Mouse (Mus musculus) kidney, adult 11 months (tissue): Measurements from ENCODE around the gene Chrna10.

Experiments
- DNase-seq: peaks from one replicate; pipeline ENCODE4 v3.0.0; 2022

Chrna10 gene

DNA sequence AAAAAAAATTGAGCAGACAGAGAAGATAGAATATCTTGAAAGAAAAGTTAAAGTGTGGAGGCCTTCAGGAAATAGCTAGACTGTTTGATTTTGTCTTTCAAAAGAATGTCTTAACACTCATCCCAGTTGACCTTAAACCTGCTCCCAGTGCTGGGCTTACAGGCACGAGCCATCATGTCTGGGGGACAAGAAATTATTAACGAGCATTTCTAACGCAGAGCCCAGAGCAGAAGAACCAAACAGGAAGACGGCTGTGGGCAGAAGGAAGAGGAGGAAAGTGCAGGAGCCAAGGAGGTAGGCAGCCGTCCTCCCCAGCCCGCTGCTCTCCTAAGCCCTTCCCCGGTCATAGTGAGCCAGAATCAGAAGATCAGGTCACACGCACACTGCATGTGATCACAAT lies 36.3 kb downstream of the Chrna10 start:
- peak; percentile 33 for DNase-seq

DNA sequence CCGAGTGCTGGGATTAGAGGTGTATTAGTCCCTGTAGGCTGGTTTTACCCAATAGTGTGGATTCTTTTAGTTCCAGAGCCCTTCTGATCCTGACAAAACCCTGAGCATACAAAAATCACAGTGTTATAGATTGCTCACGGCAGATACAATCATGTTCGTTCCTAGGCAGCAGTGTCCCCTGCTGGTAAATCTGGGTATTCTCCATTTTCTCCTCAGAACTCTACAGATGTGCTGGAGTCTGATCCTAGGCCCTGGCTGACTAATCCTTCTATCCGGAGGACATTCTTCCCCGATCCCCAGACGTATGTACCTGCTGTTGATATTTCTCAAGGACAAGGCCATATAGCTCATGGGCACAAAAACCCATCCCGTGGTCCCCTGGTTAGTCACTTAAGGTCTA lies 38.1 kb downstream of the Chrna10 start:
- DNase-seq, result peak; percentile 17

DNA sequence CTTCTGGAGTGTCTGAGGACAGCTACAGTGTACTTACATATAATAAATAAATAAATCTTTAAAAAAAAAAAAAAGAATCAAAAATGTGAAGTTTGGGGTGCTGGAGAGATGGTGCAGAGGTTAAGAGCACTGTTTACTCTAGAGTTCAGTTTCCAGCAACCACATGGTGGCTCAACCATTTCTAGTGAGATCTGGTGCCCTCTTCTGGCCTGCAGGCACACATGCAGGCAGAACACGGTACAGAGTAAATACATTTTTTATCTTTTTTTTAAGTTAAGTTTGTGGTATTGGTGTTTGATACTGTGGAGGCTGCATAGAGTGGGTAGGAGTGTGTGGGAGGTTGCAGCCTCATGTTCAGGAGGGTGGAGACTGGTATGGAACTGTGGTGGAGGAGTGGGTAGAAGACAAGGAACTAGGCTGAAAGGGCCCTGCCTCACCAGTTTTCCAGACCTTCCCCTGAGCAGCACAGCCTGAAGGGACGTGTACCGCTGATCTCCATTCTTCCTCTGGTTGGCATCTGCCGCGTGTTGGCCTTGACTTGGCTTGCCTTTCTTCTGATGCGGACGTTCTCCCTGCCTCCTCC lies 39.8 kb downstream of the Chrna10 start:
- DNase-seq, result no peak

DNA sequence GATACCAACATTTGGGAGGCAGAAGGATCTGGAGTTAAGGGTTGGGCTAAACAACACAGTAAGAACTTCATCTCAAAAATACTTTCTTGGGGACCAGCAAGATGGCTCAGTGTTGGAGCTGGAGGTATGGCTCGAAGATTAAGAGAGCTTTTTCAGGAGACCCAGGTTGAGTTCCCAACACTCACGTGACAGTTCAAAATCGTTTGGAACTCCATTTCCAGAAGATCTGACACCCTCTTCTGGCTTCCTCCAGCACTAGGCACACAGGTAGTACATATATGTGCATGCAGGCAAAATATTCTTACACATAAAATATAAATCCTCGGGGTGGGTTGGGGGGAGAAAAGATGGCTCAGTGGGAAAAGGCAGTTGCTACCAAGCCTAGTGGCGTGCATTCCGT lies 50.3 kb downstream of the Chrna10 start:
- no peak for DNase-seq

DNA sequence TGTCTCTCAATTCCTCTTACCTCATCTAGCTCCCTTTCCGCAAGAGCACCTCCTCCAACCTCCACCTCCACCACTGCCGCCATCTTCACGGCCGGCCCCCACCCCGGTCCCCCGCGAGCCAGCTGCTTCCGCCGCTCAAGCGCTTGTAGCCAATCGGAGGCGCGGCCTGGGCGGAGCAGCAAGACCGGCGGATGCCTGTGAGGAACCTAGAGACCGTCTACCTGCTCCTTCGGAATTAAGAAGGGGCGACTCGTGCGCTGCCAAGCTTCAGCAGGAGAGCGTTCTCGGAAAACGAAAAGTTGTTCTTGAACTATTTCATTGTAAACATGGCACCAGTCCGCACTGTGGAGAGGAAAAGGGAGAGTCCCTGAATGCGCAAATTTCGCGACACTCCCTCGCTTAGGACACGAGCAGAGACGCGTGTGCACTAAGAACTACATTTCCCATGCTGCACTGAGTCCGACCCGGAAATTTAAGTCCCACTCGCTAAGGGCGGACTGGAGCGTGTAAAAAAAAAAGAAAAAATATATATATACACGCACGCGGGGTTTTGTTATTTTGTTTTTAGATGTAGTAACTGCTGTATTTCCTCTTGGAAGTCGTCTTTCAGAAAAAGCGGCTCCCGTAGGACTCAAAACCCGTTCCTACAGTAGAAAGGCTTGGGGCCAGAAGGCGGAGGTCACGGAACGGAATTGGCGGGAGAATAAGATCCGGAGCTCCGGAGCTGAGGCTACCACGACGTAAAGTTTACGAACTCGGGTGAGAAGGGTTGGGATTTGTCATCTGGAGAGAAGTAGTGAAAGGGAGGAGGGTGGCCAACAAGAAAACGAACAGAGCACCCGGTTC lies 51.4 kb downstream of the Chrna10 start, which contains the start of the genes Rnf121, Xndc1 and Xntrpc:
Rnf121 (minus strand) TSS at position 424 of the 846 bp plus-strand sequence.
Xndc1 (plus strand) TSS at position 466 of the 846 bp plus-strand sequence.
Xntrpc (plus strand) TSS at position 668 of the 846 bp plus-strand sequence.
- DNase-seq, result peak; percentile 93

DNA sequence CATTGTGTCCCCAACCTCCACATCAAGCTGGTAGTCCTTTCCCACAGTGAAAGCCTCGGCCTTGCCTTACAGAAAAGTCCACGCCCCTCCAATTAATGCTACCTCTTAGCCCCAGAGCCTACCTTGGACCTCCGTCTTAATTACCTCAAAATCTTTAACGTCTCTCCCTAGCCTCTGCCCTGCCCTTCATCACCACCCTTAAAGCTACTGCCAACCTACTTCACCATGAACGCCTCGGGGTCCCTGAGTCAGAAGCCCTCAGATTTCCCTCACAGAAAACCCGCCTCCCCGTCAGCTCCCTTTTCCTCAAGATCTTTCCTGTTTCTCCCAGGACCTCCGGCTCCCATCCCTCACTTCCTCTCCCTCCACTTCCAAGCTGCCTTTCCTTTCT lies 52.0 kb downstream of the Chrna10 start:
- DNase-seq, result no peak

DNA sequence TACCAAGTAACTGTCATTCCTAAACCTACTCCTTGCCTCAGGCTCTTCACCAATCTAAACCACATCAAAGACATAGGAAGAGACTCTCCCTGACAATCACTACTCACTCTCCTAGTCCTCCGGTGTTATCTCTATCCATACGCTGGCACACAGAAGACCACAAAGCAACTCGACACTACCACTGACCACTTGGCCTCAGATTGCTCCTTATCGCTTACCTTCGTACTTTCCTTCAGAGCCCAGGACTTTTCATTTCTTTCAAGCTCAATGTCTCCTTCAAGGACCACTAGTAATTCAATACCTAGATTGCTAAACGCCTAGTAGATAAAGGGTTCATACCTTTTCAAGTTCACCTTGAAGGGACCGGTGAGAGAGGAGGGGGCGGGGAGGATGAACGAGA lies 52.7 kb downstream of the Chrna10 start:
- no peak for DNase-seq

DNA sequence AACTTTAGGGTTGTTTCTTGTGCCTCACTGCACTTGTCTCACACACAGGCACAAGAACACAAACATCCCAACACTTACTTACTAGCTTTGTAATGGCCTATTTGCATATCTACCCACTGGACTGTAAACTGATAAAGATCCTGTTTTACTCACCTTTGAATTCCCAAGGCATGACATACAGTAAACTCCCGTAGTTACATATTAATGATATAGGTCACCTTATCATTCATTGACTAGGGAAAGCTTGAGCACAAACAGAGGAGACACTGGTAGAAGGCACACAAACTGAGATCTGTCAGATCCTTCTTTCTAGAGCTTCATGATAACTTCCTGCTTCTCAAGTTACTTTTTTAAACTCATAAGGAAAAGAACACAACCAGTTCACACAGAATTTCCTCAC lies 54.4 kb downstream of the Chrna10 start:
- DNase-seq, result no peak

DNA sequence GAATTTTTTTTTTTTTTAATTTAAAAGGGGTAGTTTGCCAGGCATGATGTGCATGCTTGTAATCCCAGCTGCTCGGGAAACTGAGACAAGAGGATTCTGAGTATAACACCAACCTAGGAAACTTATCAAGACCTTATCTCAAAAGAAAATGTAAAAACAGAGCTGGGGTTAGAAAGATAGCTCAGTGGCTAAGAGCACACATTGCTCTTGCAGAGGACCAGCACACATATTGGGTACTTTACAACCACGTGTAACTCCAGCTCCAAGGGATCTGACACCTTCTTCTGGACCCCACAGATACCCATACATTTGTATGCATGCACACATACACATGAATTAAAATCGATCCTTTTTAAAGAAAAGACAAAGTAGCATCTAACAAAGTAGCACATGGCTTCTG lies 55.3 kb downstream of the Chrna10 start:
- no peak for DNase-seq
